Mouse (Mus musculus) heart, embryonic 15.5 days (tissue): ENCODE data around the gene Mmachc. TPM values are rescaled to one million over a fixed set of nuclear protein-coding genes. Genes with fewer than 3 reads are reported as not detected.

Experiments used
- ATAC-seq: fragments of 200-750 bp; cut with Nextera tagmentation; replicated peaks from 2 replicates; pipeline ENCODE4 v1.8.0; 2017; ENCODE audit warnings: low read depth, moderate TSS enrichment; ENCODE audit not compliant: insufficient number of reproducible peaks, insufficient read depth, low FRiP score
- H3K27ac ChIP-seq: fragments of 300-500 bp; sonication (generic); 2 replicates; pipeline ENCODE4 v1.5.1; 2015; ENCODE audit warnings: mild to moderate bottlenecking, inconsistent platforms
- H3K27me3 ChIP-seq: fragments of 300-500 bp; sonication (generic); 2 replicates; pipeline ENCODE4 v1.6.1; 2015; ENCODE audit warnings: inconsistent platforms
- H3K36me3 ChIP-seq: fragments of 300-500 bp; sonication (generic); 2 replicates; pipeline ENCODE4 v1.6.1; 2015; ENCODE audit warnings: mild to moderate bottlenecking, inconsistent platforms
- H3K4me1 ChIP-seq: fragments of 300-500 bp; sonication (generic); replicated peaks from 2 replicates; pipeline ENCODE4 v1.6.1; 2015; ENCODE audit warnings: inconsistent platforms
- H3K4me2 ChIP-seq: fragments of 300-500 bp; sonication (generic); 2 replicates; pipeline ENCODE4 v1.6.1; 2015; ENCODE audit warnings: inconsistent platforms, mild to moderate bottlenecking, moderate library complexity
- H3K4me3 ChIP-seq: fragments of 300-500 bp; sonication (generic); 2 replicates; pipeline ENCODE4 v1.5.1; 2015; ENCODE audit warnings: mild to moderate bottlenecking, inconsistent platforms
- H3K9ac ChIP-seq: fragments of 300-500 bp; sonication (generic); 2 replicates; pipeline ENCODE4 v1.6.1; 2015; ENCODE audit warnings: mild to moderate bottlenecking, inconsistent platforms
- H3K9me3 ChIP-seq: fragments of 300-500 bp; sonication (generic); replicated peaks from 2 replicates; pipeline ENCODE4 v1.6.1; 2016; ENCODE audit warnings: inconsistent platforms
- WGBS: fragments of 180-500 bp; shearing (Covaris S2); methylation state at CpG from one replicate; pipeline ENCODE4 v1.1.7; 2015; ENCODE audit warnings: mixed read lengths; 5-methylcytosine and 5-hydroxymethylcytosine counted together
- polyA plus RNA-seq: library from polyadenylated mRNA; unstranded; fragments of >200 nt; fragmentation: Nextera tagmentation; extraction: Ambion mirVana; gene quantifications from 2 replicates; pipeline ENCODE4 v1.2.1, GENCODE M21; 2015

The Mmachc gene
- polyA plus RNA-seq, 1 experiment from 2014 or later = 33.9 TPM

GRCm38 (mm10) chr4:116720343-116721097 lies 12.3 kb upstream of the Mmachc start, which contains the start of gene Tesk2:
Gene Tesk2, plus strand, starts transcription at chr4:116720948.
- H3K36me3 ChIP-seq = 0 out of 2 replicates have a peak, but pooled peaks cover 2% of the 10 kb centered on the region
- H3K27me3 ChIP-seq = no peaks in the 10 kb centered on the region
- ATAC-seq = peak; percentile 98
- H3K4me3 ChIP-seq = peak within 1 kb of the TSS; percentile 97
- peaks cover 16% of the 10 kb centered on the region for H3K4me1 ChIP-seq
- H3K4me2 ChIP-seq = peak within 1 kb of the TSS; percentile 93
- H3K9ac ChIP-seq = peak within 1 kb of the TSS; percentile 93
- WGBS = under 1% methylated on average over 34 of the region's 34 CpGs
- H3K9me3 ChIP-seq = no peaks in the 10 kb centered on the region
- H3K27ac ChIP-seq = peak within 1 kb of the TSS; percentile 87

- Histone ChIP-seq H3K27ac (no peak overlapping the region), H3K4me1 (peaks cover 16% of the 10 kb centered on the region), H3K4me3 (no peak overlapping the region), H3K9me3 (no peaks in the 10 kb centered on the region), H3K9ac (no peak overlapping the region), H3K36me3 (0 out of 2 replicates have a peak, but pooled peaks cover 6% of the 10 kb centered on the region), H3K4me2 (no peak overlapping the region), H3K27me3 (no peaks in the 10 kb centered on the region)
- 12% methylated on average over 3 of the region's 3 CpGs for WGBS
- no peak for ATAC-seq
Measured at GRCm38 (mm10) chr4:116719396-116719795, 11.2 kb upstream of the Mmachc start.

- no peak for ATAC-seq
- 71% methylated on average over 1 of the region's 1 CpGs for WGBS
- 0 out of 2 replicates have a peak, but pooled peaks cover 6% of the 10 kb centered on the region for H3K36me3 ChIP-seq
- no peaks in the 10 kb centered on the region for H3K27me3 ChIP-seq
- no peak overlapping the region for H3K4me2 ChIP-seq
- no peak overlapping the region for H3K4me3 ChIP-seq
- no peak overlapping the region for H3K9ac ChIP-seq
- H3K9me3 ChIP-seq = no peaks in the 10 kb centered on the region
- H3K4me1 ChIP-seq = peaks cover 8% of the 10 kb centered on the region
- no peak overlapping the region for H3K27ac ChIP-seq
Measured at GRCm38 (mm10) chr4:116712536-116712935, 4.3 kb upstream of the Mmachc start.

GRCm38 (mm10) chr4:116710154-116710553 lies 1.9 kb upstream of the Mmachc start:
- H3K9me3 ChIP-seq = no peaks in the 10 kb centered on the region
- no peak overlapping the region for H3K4me2 ChIP-seq
- H3K36me3 ChIP-seq = 0 out of 2 replicates have a peak, but pooled peaks cover 4% of the 10 kb centered on the region
- peaks cover 10% of the 10 kb centered on the region for H3K4me1 ChIP-seq
- H3K4me3 ChIP-seq = no peak overlapping the region
- no peak overlapping the region for H3K9ac ChIP-seq
- no peaks in the 10 kb centered on the region for H3K27me3 ChIP-seq
- WGBS = 83% methylated on average over 2 of the region's 2 CpGs
- ATAC-seq = no peak
- H3K27ac ChIP-seq = no peak overlapping the region

GRCm38 (mm10) chr4:116708791-116709390 lies 685 bp upstream of the Mmachc start:
- peak overlapping the region; percentile 94 for H3K4me2 ChIP-seq

GRCm38 (mm10) chr4:116707666-116708065 lies 540 bp downstream of the Mmachc start:
- Histone ChIP-seq H3K27ac (peak overlapping the region; percentile 76), H3K27me3 (no peaks in the 10 kb centered on the region), H3K9ac (peak overlapping the region; percentile 69), H3K36me3 (0 out of 2 replicates have a peak, but pooled peaks cover 11% of the 10 kb centered on the region), H3K4me2 (peak overlapping the region; percentile 71), H3K4me3 (peak overlapping the region; percentile 77), H3K9me3 (no peaks in the 10 kb centered on the region), H3K4me1 (peaks cover 10% of the 10 kb centered on the region)
- 17% methylated on average over 9 of the region's 9 CpGs for WGBS
- ATAC-seq = no peak

More at GRCm38 (mm10) chr4:116708791-116709390, 685 bp upstream of the Mmachc start:
- peaks cover 10% of the 10 kb centered on the region for H3K4me1 ChIP-seq
- no peak for ATAC-seq
- peak overlapping the region; percentile 76; the same call in 1 of the 2 replicates for H3K27ac ChIP-seq
- H3K4me3 ChIP-seq = peak overlapping the region; percentile 77
- no peaks in the 10 kb centered on the region for H3K9me3 ChIP-seq
- H3K9ac ChIP-seq = peak overlapping the region; percentile 73
- WGBS = 6% methylated on average over 9 of the region's 9 CpGs
- H3K27me3 ChIP-seq = no peaks in the 10 kb centered on the region
- 0 out of 2 replicates have a peak, but pooled peaks cover 4% of the 10 kb centered on the region for H3K36me3 ChIP-seq

GRCm38 (mm10) chr4:116703804-116704203 lies 4.4 kb downstream of the Mmachc start:
- Histone ChIP-seq H3K27ac (no peak overlapping the region), H3K27me3 (no peaks in the 10 kb centered on the region), H3K4me1 (peaks cover 5% of the 10 kb centered on the region), H3K4me3 (no peak overlapping the region), H3K9ac (no peak overlapping the region), H3K9me3 (no peaks in the 10 kb centered on the region), H3K4me2 (no peak overlapping the region), H3K36me3 (peaks cover 25% of the 10 kb centered on the region)
- 34% methylated on average over 6 of the region's 6 CpGs for WGBS
- no peak for ATAC-seq

- WGBS = 72% methylated on average over 1 of the region's 1 CpGs
- H3K27ac ChIP-seq = no peak overlapping the region
- H3K4me2 ChIP-seq = no peak overlapping the region
- peaks cover 38% of the 10 kb centered on the region for H3K36me3 ChIP-seq
- H3K4me3 ChIP-seq = no peak overlapping the region
- no peaks in the 10 kb centered on the region for H3K9me3 ChIP-seq
- no peaks in the 10 kb centered on the region for H3K27me3 ChIP-seq
- ATAC-seq = no peak
- H3K4me1 ChIP-seq = peaks cover 7% of the 10 kb centered on the region
- no peak overlapping the region for H3K9ac ChIP-seq
Measured at GRCm38 (mm10) chr4:116700964-116701363, 7.2 kb downstream of the Mmachc start.

- H3K9ac ChIP-seq = no peak overlapping the region
- H3K4me3 ChIP-seq = no peak overlapping the region
- WGBS = 26% methylated on average over 2 of the region's 2 CpGs
- no peak overlapping the region for H3K4me2 ChIP-seq
- peak overlapping the region; percentile 46 for H3K27ac ChIP-seq
- no peaks in the 10 kb centered on the region for H3K27me3 ChIP-seq
- peaks cover 7% of the 10 kb centered on the region for H3K4me1 ChIP-seq
- ATAC-seq = no peak
- H3K36me3 ChIP-seq = peaks cover 50% of the 10 kb centered on the region
- H3K9me3 ChIP-seq = no peaks in the 10 kb centered on the region
Measured at GRCm38 (mm10) chr4:116698693-116699342, 9.4 kb downstream of the Mmachc start.

GRCm38 (mm10) chr4:116693785-116694184 lies 14.4 kb downstream of the Mmachc start:
- Histone ChIP-seq H3K36me3 (peaks cover 74% of the 10 kb centered on the region), H3K4me3 (no peak overlapping the region), H3K4me1 (peaks cover 9% of the 10 kb centered on the region), H3K27me3 (no peaks in the 10 kb centered on the region), H3K27ac (no peak overlapping the region), H3K9me3 (no peaks in the 10 kb centered on the region), H3K4me2 (no peak overlapping the region), H3K9ac (no peak overlapping the region)
- WGBS = 84% methylated on average over 2 of the region's 2 CpGs
- ATAC-seq = no peak

GRCm38 (mm10) chr4:116692146-116692545 lies 16.1 kb downstream of the Mmachc start:
- 87% methylated on average over 2 of the region's 2 CpGs for WGBS
- Histone ChIP-seq H3K4me2 (no peak overlapping the region), H3K4me1 (peaks cover 8% of the 10 kb centered on the region), H3K27me3 (no peaks in the 10 kb centered on the region), H3K36me3 (peaks cover 80% of the 10 kb centered on the region), H3K9ac (no peak overlapping the region), H3K27ac (no peak overlapping the region), H3K9me3 (no peaks in the 10 kb centered on the region), H3K4me3 (no peak overlapping the region)
- no peak for ATAC-seq
